Mouse (Mus musculus) frontal cortex, adult (tissue): ENCODE results near the gene Hyal2.

Experiments used
- ATAC-seq: cut with Nextera tagmentation; 2 replicates; pipeline ENCODE4 v1.9.2; 2017; ENCODE audit warnings: mild to moderate bottlenecking, moderate library complexity, mixed read lengths; ENCODE audit not compliant: low TSS enrichment

Hyal2 gene

GRCm38 (mm10) chr9:107567702-107568319 is at the start of gene Hyal2:
TSS of gene Hyal2 (plus strand) at chr9:107567945.
- no peak for ATAC-seq

DNA sequence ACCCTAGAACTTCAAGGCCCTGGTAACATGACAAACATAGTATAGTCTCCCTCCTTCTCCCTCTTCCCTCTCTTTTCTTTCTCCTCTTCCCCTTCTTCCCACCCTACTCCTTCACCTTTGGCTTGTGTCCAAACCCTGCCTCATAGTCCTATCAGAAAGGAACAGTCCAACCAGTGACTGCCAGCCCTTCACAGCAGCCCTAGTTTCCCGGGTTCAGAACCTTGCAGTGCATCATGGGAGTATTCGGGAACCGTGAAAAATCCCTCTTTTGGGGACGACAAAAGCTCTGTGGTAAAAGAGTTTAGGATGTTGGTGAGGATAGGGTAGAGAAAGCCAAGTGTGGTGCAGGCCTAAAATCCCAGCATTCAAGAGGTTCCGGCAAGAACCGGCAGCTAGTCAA is 47.4 kb upstream of the Hyal2 start:
- no peak for ATAC-seq

- ATAC-seq = no peak
Observed at GRCm38 (mm10) chr9:107521190-107521589, 46.6 kb upstream of the Hyal2 start.

GRCm38 (mm10) chr9:107521711-107522399 is 45.9 kb upstream of the Hyal2 start:
- 0 out of 2 replicates have a peak, but pooled peaks have one; percentile 47 for ATAC-seq

- no peak for ATAC-seq
Observed at GRCm38 (mm10) chr9:107522400-107522711, 45.4 kb upstream of the Hyal2 start.

DNA sequence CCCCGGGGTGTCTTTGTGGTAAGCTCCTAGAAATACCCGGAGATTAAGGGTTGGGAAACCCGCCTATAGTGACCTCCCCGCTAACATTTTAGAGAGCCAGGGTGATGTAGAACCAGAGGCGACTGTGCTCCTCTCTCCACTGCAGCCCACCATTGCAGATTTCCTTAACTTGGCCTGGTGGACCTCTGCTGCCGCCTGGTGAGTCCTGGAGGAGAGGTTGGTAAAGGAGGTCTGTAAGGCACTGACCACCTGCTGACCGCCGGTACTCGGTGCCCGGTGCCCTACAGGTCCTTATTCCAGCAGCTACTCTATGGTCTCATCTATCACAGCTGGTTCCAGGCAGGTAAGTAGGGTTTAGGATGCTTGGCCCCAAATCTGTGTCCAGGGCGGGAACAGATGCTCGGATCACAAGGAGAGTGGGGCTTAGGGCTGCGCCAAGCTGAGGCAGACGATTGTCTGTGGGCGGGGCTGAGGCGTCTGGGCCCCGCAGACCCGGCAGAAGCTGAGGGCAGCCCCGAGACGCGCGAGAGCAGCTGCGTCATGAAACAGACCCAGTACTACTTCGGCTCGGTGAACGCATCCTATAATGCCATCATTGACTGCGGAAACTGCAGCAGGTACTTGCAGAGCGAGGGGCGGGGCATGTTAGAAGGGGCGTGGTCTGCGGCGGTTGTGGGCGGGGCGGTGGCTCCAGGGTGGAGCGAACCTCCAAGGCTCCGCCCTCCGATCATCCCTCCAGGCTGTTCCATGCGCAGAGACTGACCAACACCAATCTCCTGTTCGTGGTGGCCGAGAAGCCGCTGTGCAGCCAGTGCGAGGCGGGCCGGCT is 41.3 kb upstream of the Hyal2 start:
- peak; percentile 70 for ATAC-seq

DNA sequence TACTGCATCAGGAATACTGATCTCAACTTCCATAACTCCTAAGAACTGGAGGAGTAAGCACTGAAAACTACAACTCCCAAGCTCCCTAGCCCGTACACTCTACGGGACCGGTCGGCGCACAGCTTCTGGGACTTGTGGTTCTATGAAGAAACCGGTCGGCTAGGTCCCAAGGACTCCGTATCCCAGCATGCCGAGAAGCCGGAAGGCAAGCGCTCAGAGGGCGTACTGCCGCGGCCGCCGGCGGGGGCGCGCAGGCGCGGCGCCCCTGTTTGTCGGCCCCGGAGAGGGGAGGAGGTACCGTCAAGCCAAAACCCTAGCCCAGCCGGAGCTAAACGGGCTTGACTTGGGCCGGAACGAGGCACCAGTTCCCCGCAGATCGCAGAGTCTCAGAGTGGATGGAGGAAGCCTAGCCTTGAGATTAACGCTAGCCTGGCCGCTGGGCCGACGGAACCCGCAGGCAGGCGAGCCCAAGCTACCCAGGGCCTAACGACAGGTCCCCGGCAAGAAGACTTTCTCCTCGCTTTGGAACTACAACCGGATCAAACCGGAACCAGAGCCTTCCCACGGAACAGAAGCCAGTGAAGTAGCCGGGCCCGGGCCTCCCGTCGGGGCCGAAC is 33.8 kb upstream of the Hyal2 start, which contains the start of gene Tmem115:
TSS of gene Tmem115 (plus strand) at position 155 of the 617 bp plus-strand sequence.
- ATAC-seq = peak; percentile 97

GRCm38 (mm10) chr9:107534408-107535202 is 33.1 kb upstream of the Hyal2 start:
- no peak for ATAC-seq

- no peak for ATAC-seq
Observed at GRCm38 (mm10) chr9:107538231-107538630, 29.5 kb upstream of the Hyal2 start.

DNA sequence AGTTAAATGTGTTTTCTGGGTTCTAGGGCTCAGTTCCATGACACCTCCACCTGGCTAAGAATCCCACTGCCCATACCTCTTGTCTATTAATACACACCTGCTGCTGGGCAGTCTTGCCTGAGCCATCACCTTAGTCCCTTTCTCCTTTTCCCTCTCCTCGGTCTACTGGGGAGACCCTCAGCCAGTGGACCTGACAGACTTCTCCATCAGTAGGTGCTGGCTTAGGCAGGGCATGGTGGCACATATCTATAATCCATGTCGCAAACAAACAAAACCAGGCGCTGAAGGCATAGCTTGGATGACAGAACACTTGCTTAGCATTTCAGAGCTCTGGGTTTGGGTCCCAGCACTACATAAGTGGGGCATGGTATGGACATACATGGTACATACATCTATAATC is 29.0 kb upstream of the Hyal2 start:
- no peak for ATAC-seq

- no peak for ATAC-seq
Observed at GRCm38 (mm10) chr9:107539940-107540339, 27.8 kb upstream of the Hyal2 start.

GRCm38 (mm10) chr9:107540420-107540819 is 27.3 kb upstream of the Hyal2 start:
- ATAC-seq = no peak

- ATAC-seq = no peak
Observed at GRCm38 (mm10) chr9:107541005-107541404, 26.7 kb upstream of the Hyal2 start.

GRCm38 (mm10) chr9:107541474-107542351 is 26.0 kb upstream of the Hyal2 start, which contains the start of the genes Cyb561d2 and Nprl2:
TSS of gene Cyb561d2 (minus strand) at chr9:107542193.
TSS of gene Nprl2 (plus strand) at chr9:107542226.
- peak; percentile 72 for ATAC-seq

DNA sequence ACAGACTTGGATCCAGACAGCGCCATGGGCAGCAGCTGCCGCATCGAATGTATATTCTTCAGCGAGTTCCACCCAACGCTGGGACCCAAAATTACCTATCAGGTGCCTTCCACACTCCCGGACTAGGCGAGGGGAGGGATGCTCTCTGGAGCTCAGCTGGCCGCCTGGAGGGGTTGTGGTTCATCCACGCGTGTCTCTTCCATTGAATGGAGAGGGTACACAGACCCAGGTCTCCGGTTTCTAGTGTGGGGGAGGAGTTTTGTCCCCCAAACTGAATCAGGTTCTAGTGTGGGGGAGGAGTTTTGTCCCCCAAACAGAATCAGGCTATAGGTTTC is 25.4 kb upstream of the Hyal2 start:
- peak; percentile 1; the same call in 1 of the 2 replicates for ATAC-seq

- no peak for ATAC-seq
Observed at GRCm38 (mm10) chr9:107542721-107543120, 25.0 kb upstream of the Hyal2 start.

- no peak for ATAC-seq
Observed at GRCm38 (mm10) chr9:107543299-107543698, 24.4 kb upstream of the Hyal2 start.

DNA sequence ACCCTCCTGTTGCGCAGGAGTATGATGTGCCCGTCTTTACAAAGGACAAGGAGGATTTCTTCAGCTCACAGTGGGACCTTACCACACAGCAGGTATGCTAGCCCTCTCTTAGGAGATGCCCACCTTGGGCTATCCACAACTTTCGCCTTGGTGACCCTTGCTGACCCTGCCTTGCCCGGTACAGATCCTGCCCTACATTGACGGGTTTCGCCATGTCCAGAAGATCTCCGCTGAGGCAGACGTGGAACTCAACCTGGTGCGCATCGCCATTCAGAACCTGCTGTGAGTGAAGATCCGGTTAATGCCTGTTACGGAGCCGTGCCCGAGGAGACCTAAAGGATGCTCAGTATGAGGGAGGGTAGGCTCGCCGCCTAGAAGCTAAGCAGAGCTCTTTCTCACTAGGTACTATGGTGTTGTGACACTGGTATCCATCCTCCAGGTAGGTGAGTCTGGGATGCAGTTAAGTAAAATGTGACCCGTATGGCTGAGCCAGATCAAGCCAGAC is 23.5 kb upstream of the Hyal2 start:
- ATAC-seq = no peak

DNA sequence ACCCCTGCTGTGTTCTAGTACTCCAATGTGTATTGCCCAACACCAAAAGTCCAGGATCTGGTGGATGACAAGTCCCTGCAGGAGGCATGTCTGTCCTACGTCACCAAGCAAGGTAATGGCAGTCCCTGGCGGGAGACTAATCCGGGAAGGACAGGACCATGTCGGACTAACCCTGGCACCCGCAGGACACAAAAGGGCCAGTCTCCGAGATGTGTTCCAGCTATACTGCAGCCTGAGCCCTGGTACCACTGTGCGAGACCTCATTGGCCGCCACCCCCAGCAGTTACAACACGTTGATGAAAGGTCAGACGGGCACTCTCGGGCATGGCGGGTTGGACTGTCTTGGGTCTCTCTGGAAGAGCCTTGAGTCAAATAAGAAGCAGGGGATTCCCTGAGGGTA is 23.0 kb upstream of the Hyal2 start:
- no peak for ATAC-seq

DNA sequence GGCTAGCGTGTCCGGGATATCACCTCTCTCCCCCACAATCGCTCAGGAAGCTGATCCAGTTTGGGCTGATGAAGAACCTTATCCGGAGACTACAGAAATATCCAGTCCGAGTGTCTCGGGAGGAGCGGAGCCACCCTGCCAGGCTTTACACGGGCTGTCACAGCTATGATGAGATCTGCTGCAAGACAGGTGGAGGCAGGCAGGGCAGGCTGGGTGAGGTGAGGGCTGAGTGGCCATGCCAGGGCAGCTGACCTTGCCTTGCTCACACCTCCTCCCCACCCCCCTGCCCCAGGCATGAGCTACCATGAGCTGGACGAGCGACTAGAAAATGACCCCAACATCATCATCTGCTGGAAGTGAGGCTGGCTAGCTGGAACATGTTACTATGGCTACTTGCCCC is 22.5 kb upstream of the Hyal2 start:
- no peak for ATAC-seq
